Mouse (Mus musculus) layer of hippocampus, postnatal 36 days (tissue): ENCODE results near the gene Spef2. TPM values are rescaled to one million over a fixed set of nuclear protein-coding genes. Genes with fewer than 3 reads are reported as not detected.
"Not testable (repeated sequence)": the region's sequence is repeated elsewhere in the genome, so short reads cannot be mapped to it uniquely, and the experiment has no call there.

ENCODE experiments used
- DNase-seq, 2 experiments: peaks; one replicate each; pipeline ENCODE4 v3.0.0; 2022
- total RNA-seq, 2 experiments: library from RNA; stranded (reverse); gene quantifications; 2 replicates each; pipeline ENCODE4 v1.2.3; 2021

The Spef2 gene
- total RNA-seq, result 1 to 10 TPM; 2.1 to 2.3 TPM

DNA sequence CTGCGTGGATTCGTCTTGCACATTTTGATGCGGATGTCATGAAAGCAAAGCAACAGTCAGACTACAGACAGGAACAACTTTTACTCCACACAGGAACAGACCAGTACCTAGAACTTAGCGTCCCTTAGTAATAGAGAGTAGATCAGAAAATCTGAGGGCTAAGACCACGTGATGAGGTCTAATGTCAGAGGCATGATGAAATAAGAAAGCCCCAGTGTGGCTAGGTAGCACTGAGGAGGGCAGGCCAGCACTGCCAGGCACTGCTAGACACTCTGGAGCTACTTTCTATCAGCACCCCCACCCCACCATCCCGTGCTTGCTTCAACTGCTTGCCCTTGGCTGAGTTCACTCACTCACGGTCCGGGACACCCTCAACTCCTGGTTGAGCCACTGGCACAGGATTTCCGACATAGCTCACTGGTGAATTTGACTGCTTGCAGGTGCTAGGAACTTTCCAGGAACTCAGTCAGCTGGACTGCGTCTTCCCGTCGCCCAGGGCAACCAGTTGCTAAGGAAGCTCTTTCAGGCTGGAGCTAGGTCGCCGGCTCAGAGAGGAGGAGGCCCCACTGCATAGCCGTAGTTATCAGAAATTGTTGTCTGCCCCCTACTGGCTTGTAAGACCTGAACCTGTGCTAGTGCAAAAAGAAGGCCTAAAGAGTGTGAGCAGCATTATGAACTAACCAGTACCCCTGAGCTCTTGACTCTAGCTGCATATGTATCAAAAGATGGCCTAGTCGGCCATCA, at the start of gene Spef2:
Spef2 (minus strand) TSS at position 510 of the 744 bp plus-strand sequence.
- peak; percentile 44 to 58 for DNase-seq

DNA sequence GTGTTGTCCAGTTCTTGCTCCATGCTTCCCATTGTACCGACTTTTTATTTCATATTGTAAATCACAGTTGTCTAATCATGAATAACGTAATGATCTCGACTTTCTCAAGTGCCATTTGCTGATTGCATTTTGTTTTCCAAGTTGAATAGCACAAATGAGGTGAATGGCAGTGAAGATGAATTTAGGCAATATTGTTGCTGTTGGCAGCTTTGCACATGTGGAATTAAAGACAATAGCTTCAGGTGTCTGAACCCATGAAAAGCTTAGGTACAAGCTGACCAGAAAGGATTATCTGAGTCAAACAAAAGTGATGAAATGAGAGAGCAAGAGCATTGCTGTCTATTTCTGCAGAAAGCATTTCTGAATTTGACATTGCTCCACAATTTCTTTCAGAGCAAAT, 45.5 kb upstream of the Spef2 start:
- no peak for DNase-seq

DNA sequence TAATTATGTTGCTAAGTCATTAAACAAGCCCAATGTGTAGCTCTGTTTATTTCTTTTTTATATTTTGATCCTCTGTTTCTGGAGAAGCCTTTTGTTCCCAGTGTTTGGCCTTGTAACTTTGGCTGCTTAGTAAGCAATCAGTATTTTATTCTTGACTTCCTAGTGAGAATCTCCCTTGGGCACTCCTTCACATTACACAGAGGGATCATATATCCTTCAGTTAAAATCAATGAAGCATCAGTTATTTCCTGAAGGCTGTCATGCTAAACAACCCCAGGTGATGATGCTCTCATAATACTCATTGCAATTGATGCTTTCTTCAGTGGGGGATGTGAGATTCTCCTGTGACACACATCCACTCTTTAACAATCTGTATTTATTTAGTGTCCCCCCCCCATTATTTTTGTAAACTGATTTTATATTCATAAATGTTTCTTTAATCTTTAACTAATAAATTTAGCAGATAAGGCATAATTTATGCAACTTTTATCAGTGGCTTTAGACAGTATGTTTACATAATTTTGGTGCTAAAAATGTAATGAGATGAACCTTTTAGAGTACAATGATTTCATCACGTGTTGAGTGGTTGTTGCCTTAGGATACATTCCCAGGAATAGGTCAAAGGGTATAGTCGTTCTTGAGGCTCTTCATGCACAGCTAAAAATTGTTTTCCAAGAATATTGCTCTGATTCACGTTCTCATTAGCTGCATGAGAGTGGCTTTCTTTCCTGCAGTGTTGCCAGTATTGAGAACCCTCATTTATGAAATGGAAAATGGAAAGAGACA, 39.8 kb upstream of the Spef2 start:
- no peak for DNase-seq

DNA sequence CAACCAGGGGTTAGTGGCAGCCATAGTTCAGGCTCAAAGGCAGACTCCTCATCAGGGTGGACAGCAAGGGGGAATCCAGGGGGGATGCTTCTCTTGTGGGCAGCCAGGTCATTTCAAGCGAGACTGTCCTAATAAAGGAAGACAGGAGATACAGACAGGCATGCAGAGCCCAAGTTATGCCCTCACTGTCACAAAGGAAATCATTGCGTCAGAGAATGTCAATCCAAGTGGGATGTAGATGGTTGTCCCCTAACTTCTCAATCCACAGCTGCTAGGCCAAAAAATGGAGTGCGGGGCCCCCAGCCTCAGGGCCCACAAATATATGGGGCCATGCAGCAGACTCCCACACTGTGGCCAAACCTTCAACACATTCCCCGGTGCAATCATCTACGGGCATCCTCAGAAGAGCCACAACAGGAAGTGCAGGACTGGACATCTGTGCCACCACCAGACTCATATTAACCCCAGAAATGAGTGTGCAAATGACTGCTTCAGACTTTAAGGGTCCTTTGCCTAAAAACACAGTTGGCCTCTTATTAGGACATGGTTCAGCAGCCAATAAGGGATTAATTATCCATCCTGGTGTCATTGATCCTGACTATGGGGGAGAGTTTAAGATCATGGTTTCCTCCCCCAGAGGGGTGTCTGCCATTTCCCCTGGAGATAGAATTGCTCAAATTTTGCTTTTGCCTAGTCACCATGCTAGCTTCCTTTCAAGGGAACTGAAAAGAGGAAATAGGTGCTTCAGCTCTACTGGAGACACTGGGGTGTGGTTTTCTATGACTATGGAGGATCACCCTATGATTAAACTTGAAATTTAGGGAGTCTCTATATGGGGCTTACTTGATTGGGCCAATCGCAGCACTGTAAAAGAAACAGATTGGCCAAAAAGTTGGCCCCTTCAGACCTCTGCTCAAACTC, 25.8 kb upstream of the Spef2 start:
- not testable (repeated sequence) for DNase-seq

DNA sequence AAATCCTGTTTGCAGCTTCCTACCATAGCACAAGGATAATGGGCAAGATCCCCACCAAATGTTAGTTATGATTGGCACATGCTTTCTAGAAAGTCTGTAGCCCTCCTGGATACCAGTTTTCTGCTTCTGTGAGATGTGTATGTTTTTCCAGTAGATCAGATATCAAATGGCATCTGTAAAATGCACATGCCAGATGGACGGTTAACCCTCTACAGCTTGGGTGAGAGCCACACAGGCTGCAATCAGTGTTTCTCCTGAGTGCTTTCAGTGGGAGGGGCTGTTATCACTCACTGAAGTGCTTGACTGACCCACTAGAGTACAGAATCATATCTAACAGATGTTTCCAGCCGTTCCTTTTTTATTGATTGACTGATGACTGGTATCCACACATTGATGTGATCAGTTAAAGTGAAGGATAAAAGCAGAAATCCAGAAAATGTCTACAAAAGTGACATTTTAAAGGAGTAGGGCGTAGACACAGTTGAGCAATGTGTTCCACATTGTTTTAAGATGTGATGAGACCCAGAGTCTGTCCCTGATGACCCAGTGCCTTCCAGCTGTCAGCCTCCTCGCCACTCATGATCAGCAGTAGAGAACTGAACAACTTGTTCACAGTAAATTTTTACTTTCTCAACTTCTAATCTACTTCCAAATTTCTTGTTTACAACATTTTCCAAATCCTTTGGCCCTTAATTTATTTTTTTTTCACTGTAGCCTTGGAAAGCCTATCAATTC, 19.7 kb upstream of the Spef2 start:
- DNase-seq, result no peak

DNA sequence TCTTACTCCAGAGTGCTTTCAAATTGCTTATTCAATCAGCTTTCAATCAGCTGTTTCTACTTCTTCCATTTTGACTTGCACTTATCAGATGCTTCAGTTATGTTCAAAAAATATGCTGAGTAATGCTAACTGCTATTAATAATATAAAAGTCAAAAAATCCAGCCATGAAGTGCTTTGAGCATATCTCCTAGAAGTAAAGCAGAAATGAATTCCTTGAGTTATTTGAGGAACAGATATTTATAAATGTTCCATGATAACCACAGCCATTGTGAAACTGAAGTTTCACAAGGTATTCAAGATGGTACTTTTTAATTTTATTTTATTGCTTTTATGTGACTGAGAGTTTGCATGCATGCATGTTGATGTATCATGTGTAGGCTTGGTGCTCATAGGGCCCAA, 18.4 kb upstream of the Spef2 start:
- no peak for DNase-seq

DNA sequence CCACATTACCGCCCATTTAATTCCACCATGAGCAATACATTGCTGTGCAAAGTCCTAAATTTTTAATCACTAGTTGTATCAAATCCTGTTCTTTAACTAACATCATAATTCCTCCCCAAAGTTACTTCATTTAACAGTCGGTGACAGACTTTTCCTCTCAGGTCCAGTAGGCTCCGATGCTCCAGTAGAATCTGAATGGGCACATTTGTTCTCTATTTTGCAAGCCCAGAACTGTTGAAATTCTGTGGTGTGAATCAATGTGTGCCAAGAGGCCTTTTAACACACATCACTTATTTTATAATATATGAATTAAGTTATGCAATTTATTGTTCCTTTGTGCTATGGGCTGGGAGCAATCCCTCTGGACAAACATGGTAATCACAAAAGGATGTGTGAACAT, 2.3 kb upstream of the Spef2 start:
- DNase-seq, result no peak

DNA sequence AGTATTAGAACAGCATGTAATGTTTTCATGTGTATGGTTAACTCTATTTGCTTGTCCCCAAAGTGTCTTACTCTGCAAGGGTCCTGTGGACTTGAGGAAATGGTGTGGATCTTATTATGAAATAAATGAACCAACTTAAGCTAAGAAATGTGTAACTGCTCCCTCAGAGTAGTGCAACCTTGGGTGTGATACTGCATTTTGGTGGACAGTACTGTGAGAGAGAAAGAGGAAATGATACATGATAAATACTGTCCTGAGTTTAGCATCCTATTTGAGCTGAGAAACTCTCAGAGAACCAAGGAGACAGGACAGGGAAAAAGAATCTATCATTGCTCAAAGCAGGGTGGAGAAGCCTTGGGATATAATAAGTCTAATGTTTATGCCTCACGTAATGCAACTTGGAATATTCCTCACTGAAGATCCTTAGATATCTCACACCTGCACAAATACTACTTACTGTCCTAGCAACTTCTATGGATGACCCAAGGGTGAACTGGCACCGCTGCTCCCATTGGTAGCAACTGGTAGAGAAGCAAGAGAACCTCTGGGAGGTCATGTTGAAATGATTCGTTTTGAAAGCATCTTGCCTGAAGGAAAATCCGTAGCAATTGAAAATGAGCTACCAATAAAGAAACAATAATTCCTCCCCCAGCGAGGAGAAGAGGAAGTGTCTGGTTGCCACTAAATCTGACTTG, 1.1 kb downstream of the Spef2 start:
- no peak for DNase-seq

DNA sequence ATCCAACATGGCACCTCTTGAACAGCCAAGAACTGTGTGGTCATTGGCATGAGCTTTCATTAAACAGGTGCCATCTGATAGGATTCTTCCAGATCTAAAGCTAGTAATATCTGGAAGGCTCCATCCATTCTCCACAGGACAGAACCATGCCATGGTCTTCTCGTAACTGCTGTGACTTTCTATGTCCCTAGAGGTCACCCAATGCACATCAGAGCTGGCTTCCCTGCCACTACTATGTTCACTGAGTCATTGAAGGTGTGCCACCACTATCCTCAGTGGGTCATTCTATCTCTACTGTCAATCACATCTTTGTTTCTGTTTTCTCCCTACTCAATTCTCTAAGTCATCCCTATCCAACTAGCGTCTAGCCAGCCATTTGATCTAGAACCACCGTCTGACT, 6.5 kb downstream of the Spef2 start:
- DNase-seq, result no peak

DNA sequence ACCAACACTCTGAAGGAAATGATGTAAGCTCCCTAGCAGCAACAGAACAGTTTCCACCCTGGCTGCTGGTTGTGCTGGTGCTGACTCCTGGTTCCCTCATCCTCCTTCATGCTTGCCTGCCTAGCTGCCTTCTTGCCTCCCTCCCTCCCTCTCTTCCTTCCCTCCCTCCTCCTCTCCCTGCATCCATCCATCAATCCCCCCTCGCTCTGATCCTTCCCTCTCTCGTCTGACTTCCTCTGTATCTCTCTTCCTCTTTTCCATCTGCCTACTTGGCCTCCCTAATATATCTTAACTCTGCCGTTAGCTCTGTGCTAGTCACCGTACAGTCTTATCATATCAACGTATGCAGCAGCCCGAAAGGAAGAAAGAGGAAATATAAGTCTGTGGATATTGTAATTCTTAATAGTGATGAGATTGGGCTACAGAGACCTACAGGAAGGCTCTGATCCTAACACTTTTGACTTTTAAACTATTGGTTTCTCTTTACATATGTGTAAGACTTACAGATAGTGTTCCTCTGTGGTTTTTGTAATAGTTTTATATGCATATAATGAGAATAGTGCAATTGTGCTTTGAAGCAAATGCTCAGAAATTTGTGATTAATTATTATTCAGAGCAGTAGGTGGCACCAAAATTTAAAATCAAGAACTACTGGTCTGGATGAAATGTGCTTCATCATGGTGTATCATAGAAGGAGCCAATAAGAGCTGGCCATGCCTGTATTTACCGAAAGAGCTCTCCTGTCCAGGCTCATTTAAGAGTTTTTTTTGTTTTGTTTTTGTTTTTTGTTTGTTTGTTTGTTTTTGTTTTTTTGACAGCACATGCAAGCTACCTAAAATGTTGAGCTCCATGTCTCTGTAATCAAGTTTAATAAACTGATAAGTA, 33.9 kb downstream of the Spef2 start:
- DNase-seq, result no peak

DNA sequence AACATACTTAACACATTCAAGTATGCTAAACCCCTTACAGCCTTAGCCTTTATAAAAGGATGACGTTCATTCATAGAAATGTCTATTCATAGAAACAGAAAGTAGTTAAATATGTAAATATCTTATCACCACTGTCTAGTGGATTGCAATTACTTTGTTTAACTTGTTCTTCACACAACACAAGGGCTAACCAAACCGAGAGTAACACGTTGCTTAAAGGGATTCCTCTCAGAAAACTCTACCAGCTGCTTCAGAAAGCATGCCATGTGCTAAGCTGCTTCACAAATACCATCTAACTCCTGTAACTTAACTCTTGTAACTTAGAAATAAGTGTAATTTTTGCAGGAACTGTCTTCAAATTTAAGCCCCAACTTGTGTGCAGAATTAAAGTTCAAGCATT, 35.0 kb downstream of the Spef2 start:
- DNase-seq, result no peak

DNA sequence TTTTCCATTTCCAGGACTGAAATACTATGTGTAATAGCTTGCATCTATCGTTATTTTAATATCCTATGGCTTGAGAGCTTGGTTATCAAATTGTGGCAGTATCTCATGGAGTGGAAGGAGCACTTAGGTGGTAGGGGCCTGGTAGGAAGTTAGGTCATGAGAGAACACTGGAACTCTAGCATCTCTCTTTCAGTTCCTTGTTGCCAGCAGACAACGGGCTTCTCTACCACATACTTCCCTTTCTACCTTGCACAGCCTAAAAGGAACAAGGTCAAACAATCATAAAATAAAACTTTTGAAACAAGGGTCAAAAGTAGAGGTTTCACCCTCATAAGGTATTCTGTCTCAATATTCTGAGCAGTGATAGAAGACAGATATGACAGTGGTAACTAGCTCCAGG, 38.3 kb downstream of the Spef2 start:
- no peak for DNase-seq

DNA sequence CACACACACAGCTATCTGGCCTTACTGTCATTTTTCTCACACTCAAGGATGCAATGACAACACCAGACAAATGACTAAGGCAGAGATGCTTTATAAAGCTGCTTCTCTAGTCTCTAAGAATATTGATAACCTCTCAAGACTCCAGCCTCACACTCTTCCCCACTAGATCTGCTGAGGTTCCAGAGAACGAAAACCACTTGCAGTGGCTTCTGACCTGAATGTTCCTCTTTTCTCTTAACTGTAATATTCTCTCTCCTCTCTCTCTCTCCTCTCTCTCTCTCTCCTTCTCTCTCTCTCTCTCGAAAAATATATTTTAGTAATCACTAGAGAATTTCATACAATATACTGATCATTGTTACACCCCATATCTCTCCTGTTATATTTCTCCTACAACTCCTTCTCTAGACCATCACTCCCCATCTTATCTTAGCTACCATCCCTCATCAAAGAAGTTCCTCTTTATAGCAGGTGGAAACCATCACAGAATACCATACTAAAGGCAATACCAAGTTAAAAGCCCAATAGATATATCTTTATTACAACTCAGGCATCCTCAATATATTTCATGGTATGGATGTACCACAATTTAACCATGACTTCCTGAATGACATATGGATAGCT, 42.7 kb downstream of the Spef2 start:
- DNase-seq, result no peak

DNA sequence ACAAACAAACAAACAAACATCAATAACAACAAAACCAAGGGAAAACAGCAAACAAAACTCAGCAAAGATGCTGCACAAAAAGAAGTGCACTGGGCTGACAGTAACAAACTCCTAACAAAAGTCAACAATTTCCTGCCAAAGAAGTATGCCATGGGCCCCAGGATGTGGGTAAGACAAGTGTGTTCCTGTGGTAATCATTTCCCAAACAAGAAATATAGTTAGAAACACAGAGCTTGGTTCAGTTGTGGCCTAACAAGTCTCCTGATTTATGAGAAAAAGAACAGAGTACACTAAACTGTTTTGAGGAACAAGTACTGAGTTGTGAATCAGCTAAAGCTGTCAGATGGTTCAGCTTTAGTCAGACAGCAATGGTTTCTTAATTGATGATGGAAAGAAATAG, 46.8 kb downstream of the Spef2 start:
- no peak for DNase-seq

DNA sequence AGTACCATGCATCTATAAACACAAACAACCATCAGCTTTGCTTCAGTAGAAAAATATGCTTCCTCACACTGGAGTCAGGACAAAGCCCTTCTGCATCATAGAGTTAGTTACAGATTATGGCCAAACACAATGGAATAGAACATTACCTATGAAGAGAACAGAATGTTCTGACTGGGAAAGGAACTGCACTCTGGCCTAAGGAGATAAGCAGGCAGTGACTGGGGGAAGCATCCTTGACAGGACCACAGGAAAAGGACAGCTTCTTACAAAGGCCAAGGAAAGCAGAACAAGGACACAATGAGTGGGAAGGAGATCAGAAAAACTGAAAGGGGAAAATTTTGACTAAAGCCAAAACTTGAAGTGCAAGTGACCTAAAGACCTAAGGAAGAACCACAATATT, 56.9 kb downstream of the Spef2 start:
- DNase-seq, result no peak

DNA sequence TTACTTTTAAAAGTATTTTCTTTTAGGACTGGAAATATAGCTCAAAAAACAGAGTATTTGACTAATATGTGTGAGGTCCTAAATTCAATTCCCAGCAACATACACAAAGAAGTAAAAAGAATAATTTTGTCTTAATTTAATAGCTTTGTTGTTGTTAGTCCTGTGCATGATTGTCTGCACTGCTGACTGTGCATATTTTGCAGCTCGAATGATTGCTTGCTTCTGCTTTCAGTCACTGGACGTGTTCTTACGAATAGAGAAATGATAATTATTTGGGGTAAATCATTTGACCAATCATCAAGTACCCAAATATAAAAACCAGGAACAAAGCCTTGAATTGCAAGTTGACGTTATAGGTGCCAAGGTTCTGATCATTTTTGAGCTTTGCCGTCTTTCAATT, 57.8 kb downstream of the Spef2 start:
- DNase-seq, result no peak

DNA sequence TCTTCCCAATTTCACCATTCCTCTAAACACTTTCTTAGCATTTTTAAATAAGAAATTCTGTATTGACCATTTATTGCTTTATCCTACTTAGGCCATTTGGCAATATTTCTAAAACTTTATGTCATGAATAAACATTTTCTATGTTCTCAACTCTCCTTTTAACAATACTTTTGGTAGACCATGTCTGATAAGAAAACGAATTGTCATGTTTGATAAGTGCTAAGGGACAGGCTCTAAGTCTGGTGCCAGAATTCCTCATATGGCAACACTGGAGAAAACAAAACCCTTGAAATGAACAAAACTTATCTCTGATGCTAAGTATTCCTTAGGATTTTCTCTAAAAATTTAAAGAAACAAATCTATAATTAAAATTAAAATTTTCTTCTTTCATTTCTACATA, 58.2 kb downstream of the Spef2 start:
- no peak for DNase-seq

DNA sequence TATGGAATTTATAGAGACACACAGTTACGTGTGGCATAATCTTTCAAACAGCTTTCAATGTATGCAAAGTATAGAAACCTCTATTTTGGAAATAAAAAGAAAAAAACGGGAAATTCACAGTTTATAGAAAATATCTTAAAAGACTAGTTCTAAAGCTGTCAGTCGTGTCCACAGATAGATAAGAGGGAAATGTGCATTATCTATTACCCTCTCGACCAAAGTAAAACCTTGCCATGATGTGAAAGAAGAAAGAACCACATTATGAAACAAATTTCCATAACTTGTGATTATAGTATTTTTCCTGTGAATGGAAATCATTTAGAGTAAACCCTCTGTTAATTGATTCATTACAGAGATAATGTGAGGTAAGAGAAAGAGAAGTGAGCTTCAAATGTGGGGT, 65.2 kb downstream of the Spef2 start:
- DNase-seq, result no peak

DNA sequence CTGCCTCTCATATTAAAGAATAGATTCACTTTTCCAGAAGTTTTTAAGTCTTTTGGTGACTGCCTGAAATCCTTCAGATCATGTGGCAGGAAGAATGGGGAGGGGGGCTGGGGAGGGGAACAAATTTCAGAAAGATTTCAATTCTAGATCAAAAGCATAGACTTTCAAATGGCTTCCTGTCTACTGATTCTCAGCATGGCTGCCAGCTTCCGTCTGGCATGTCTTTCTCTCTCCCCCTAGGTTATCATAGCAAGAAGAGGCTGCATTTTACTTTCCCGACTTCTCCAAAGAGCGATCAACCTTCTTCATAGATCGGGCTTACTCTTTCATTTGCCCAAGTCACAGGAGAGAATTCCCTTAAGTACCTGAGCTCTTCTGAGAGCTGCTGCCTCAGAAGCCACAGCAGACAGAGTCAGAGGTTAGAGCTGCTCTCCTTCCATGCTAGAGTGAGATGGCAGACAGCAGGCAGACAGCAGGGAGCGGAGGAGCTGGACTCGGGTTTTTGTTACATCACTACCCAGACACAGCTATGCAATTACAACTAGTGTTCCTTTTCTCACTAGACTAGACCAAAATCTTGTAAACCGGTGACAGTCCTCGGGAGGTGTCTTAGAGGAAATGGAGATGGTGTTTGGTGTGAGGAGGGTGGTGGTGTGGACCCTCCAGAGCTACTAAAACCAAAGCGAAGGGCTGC, 71.2 kb downstream of the Spef2 start:
- no peak for DNase-seq

DNA sequence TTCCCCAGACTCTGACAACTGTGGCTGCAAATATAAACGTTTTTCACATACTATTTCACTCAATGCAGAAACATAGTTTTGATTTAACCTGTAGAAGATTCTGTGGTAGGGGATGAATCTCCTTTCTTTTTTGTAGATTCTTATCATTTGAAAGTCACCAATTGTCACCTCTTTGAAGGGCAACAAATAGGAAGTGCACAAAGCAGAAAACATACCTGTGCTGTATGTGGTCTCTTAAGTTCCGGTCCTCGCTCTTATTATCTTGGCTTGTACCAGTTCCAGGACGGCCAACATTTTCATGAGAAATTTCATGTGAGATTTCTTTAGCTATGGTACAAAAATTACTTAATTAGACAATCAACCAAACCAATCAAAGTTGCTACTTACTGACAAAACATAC, 80.1 kb downstream of the Spef2 start:
- no peak for DNase-seq
